Mouse (Mus musculus): Measurements from ENCODE around the gene Gm5089. TPM values are rescaled to one million over a fixed set of nuclear protein-coding genes. Genes with fewer than 3 reads are reported as not detected.

The Gm5089 gene
- total RNA-seq, 2 experiments from 2014 or later: 0.18 TPM; not detected in 1

- intact Hi-C loops (cut with DNase I): loop anchor here (5.0 kb wide), 2 partner anchors 44 to 224 kb away; no protein-coding TSS in a partner anchor
Observed at GRCm38 (mm10) chr14:122451551-122452145, 733 bp upstream of the Gm5089 start.

DNA sequence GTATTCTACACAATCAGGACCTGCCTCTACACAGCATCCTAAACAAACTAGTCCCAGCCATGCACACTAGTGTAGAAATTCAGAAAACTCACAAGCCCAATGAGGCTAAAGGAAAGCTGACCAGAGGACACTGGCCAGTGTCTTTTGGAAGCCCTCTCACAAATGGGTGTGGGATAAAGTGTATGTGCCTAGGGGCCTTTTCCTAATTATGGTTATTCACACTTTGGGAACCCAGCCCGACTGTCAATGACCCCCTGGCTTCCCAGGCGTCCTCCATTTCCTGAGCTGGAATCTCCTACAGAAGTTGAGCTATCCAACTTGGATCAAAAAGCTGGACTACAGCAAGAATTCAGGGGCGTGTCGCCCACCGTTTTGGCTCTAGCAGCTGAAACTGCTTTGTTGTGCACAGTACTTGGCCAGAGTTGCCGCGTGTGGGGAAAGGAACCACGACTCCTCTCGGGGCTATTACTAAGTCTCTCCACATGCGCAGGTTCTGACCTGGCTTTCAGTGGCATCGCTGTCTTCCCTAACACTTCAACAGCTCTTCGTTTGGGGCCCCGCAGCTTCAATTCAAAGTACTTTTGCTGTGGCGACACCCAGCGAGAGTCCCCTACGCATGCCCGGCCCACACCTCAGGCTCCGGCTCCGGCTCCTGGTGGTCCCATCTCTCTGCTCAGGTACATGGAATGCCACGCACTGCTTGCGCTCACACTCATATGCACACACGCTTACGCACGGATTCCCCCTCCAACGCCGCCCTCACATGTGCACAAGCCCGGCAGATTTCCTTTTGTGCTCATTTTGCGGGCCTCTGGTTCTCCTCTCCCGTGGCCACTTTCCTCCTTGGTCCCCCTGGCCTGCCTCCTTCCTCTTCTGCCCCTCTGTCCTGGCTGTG, 1.1 kb downstream of the Gm5089 start:
- DNase-seq (ENCODE audit: low spot score in 2 of 2): no peak
- intact Hi-C loops (cut with DNase I): loop anchor here (5.0 kb wide), 2 partner anchors 43 to 223 kb away; no protein-coding TSS in a partner anchor

More at GRCm38 (mm10) chr14:122451551-122452145, 733 bp upstream of the Gm5089 start:
- DNase-seq (ENCODE audit: low spot score in 2 of 2): no peak

GRCm38 (mm10) chr14:122436850-122437249, 14.1 kb downstream of the Gm5089 start:
- intact Hi-C loops (cut with DNase I): no loop called here
- no peak for DNase-seq (ENCODE audit: low spot score in 2 of 2)

DNA sequence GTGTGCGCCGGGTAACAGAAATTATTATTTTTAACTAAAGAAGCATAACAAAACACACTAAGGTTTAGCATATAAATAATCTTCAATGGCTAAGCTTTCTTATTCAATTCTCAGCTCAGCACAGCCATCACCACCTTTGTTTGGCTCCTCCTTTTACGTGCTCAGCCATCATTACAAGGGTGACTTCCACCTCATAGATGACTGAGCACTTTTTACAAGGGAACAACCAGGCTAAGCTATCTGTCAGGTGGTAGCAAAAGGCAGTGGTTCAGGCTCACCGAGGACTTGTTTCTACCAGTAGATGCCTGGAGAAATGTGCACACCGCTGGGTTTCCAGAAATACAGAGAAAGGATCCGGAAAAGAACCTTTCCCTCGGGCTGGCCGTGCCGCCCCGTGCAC, 16.9 kb downstream of the Gm5089 start:
- DNase-seq (ENCODE audit: low spot score in 2 of 2): no peak
- intact Hi-C loops (cut with DNase I): no loop called here

- intact Hi-C loops (cut with DNase I): no loop called here
- no peak for DNase-seq (ENCODE audit: low spot score in 2 of 2)
Observed at GRCm38 (mm10) chr14:122432558-122432957, 18.4 kb downstream of the Gm5089 start.

- DNase-seq (ENCODE audit: low spot score in 2 of 2): no peak
- intact Hi-C loops (cut with DNase I): no loop called here
Observed at GRCm38 (mm10) chr14:122427654-122428053, 23.3 kb downstream of the Gm5089 start.

- intact Hi-C loops (cut with DNase I): no loop called here
- DNase-seq (ENCODE audit: low spot score in 2 of 2): no peak
Observed at GRCm38 (mm10) chr14:122427204-122427560, 23.7 kb downstream of the Gm5089 start.

DNA sequence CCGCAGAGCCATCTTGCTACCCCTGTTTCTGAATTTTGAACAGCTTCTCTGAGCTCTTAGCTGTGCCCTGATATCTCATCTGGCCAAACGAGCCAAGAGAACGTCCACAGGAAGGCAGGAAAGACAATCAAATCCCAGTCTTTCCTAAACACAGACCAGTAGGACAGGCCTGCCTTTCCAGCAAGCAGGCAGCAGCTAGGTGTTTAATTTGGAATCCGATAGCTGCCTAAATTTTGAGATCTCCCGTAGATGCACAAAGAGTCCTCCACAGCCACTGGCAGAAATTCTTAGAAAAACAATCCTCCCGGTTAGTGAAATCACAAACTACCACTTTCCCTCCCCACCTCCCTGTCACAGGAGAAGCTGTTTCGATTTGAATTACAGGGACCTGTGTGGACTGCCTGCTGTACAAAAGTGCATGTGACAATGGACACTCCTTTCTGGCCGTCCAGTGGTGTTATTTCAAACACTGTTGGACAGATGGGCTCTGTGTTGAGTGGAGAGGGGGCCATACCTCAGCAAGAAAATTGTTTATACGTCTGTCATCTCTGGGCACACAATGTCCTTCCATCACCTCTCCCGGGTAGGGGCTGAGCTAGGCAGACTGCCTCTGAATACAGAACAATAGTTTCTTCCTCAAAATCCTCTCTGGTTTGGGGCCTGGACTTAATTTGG, 24.2 kb downstream of the Gm5089 start:
- intact Hi-C loops (cut with DNase I): no loop called here
- DNase-seq (ENCODE audit: low spot score in 2 of 2): no peak

DNA sequence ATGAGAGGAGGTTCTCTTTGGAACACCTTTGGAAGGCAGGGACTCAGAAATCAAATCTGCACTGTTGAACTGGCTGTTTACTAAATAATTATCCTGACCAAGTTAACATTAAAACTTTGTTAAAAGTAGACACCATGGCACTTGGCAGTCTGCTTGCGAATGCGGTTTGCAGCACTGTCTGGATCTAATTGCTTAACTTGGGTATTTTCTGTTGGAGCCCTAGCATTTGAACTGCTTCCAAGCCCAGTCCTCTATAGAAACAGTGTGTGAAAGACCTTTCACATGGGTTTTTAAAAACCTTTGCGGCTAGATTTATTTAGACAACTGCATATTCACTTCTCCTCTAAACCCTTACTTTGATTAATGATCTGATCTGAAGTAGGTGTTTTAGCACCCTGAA, 26.5 kb downstream of the Gm5089 start:
- intact Hi-C loops (cut with DNase I): loop anchor here (5.0 kb wide), 1 partner anchor 123 kb away; no protein-coding TSS in a partner anchor
- no peak for DNase-seq (ENCODE audit: low spot score in 2 of 2)

GRCm38 (mm10) chr14:122416166-122416771, 34.6 kb downstream of the Gm5089 start:
- intact Hi-C loops (cut with DNase I): no loop called here
- DNase-seq (ENCODE audit: low spot score in 2 of 2): no peak

DNA sequence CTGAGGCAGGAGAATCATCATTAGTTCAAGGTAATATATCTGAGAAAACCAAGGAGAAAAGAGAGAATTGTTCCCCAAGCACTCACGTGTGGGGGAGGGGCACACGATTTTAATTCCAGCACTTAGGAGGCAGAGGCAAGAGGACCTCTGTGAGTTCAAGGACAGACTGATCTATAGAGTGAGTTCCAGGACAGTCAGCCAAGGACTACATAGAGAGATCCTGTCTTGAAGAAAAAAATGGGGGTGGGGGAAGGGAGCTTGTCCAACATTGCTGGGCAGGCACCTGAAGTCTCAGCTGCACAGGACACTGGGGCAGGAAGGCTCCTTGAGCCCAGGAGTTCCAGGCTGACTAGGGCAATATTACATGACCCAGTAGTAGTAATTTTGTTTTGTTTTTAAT, 36.1 kb downstream of the Gm5089 start:
- no peak for DNase-seq (ENCODE audit: low spot score in 2 of 2)
- intact Hi-C loops (cut with DNase I): no loop called here

DNA sequence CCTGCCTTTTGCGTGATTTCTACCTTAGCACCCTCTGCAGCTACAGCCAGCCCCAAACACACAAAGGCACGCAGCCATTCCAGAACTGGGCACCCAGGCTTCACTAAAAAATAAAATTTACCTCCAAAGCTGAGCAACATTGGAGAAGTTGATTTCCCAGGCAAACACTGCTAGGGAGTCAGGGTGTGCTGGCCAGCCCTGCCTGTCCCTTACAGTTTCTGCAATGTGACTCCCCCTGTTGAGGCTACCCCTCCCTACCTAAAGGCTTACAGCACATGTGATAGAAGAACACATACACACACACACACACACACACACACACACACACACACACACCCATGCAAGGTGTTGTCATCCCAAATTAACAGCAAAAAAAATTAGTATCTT, 37.4 kb downstream of the Gm5089 start:
- DNase-seq (ENCODE audit: low spot score in 2 of 2): no peak
- intact Hi-C loops (cut with DNase I): no loop called here

- DNase-seq (ENCODE audit: low spot score in 2 of 2): no peak
- intact Hi-C loops (cut with DNase I): no loop called here
Observed at GRCm38 (mm10) chr14:122412841-122413541, 37.9 kb downstream of the Gm5089 start.

GRCm38 (mm10) chr14:122406541-122407219, 44.2 kb downstream of the Gm5089 start:
- DNase-seq (ENCODE audit: low spot score in 2 of 2): peak; percentile 20 to 37
- intact Hi-C loops (cut with DNase I): loop anchor here (5.0 kb wide), 3 partner anchors 46 to 174 kb away; partner anchors contain the start of genes Gm5089 and Zic2

DNA sequence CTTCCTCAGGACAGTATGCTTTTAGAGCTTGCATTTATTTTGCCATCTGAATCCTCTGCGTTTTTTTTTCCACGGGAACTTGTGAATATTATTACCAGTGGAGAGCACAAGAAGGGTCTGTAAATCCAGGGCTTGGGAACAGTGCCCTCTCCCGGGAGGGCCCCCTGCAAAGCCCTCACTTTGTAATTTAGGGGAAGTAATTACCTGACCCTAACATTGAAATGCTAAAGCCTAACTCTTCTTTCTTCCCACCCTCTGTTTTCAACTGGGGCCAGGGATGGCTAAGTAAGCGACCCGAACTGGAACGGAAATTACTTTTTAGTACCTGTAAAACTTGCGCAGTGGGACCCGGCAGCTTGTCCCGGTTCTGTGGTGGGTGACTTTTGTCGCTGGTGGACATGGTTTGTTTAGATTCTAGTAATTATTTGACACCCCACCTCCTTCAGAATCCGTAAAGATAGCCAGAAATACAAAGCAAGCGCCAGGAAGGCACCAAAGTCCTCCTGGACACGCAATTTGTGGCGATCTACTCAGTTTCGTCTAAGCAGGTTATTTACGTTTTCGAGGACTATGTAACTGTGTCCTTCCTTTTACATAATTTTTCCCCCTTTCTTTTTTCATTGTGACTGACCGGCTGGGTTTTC, 44.9 kb downstream of the Gm5089 start:
- intact Hi-C loops (cut with DNase I): loop anchor here (5.0 kb wide), 3 partner anchors 46 to 174 kb away; partner anchors contain the start of genes Gm5089 and Zic2

DNA sequence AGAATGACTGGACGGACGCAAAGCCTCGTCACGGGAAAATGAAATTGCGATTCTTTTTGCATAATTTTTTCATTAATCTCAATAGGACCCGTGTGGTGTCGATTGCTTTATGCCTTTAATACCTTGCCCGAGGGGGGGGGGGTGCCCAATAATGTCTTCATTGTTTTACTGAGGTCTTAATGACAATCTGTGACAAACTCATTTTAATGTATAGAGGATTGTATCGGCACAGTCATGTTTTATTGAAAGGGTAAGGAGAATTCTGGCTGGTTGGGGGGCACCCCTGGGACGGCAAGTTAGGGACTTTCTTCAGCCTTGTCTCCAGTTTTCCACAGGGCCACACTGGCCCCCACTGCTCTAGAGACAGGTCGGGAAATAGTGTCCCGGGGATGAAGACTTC, 45.7 kb downstream of the Gm5089 start:
- DNase-seq (ENCODE audit: low spot score in 2 of 2): no peak
- intact Hi-C loops (cut with DNase I): loop anchor here (5.0 kb wide), 3 partner anchors 47 to 173 kb away; partner anchors contain the start of genes Gm5089 and Zic2

More for the DNA sequence above, 44.9 kb downstream of the Gm5089 start:
- DNase-seq (ENCODE audit: low spot score in 2 of 2): no peak

DNA sequence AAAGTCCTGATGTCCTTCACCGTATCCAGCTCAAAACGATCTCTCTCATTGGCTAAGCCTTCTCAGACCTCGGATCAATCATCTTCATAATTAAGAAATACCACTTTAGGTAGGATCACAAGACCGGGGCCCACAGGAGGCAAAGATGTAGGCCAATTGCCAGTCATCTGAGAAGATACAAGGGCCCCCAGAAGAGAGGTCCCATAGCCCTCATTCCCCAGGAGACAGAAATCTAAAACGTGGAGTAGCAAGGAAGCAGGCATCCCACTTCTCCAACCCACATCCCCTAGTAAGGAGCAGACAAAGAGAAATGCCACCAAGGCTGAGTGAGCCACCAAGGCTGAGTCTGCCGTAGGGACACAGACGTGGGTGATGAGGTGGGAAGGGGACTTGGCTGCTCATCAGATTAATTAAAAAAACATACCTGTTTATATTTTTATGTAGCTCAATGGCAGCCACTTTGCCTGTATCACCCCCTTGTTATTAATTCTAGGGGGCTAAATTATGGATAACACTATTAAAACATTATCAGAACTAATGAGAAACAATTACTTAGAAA, 46.2 kb downstream of the Gm5089 start:
- DNase-seq (ENCODE audit: low spot score in 2 of 2): no peak
- intact Hi-C loops (cut with DNase I): loop anchor here (5.0 kb wide), 3 partner anchors 48 to 172 kb away; partner anchors contain the start of genes Gm5089 and Zic2
